Mouse (Mus musculus) ES-E14 (cell line): ENCODE data around the gene Hectd2. TPM values are rescaled to one million over a fixed set of nuclear protein-coding genes. Genes with fewer than 3 reads are reported as not detected.

Source experiments
- DNase-seq: peaks from one replicate; pipeline ENCODE4 v3.0.0-alpha.2; 2013; ENCODE audit warnings: low read depth, low spot score
- H3K27ac ChIP-seq: 2 replicates; pipeline ENCODE4 v1.5.1; 2012; ENCODE audit warnings: low read depth, mild to moderate bottlenecking, low read length, moderate library complexity, mixed read lengths; ENCODE audit not compliant: poor library complexity, insufficient read depth, severe bottlenecking
- H3K36me3 ChIP-seq: 2 replicates; pipeline ENCODE4 v1.6.1; 2012; ENCODE audit warnings: mild to moderate bottlenecking, low read length, moderate library complexity, mixed read lengths; ENCODE audit not compliant: control insufficient read depth, poor library complexity, insufficient read depth, severe bottlenecking
- H3K4me1 ChIP-seq, 2 experiments: fragments of 150-350 bp in 1 of 2; sonication (generic) in 1 of 2; 2 replicates each; pipeline ENCODE4 v1.6.1; 2012; ENCODE audit warnings: low read length in 2 of 2, mild to moderate bottlenecking in 1 of 2, mixed read lengths in 1 of 2; ENCODE audit not compliant: control insufficient read depth in 2 of 2, insufficient read depth in 2 of 2, poor library complexity in 1 of 2
- H3K4me3 ChIP-seq, 2 experiments: fragments of 150-350 bp in 1 of 2; sonication (generic) in 1 of 2; 2 replicates each; pipeline ENCODE4 v1.5.1; 2012; ENCODE audit warnings: low read length in 2 of 2, low read depth in 1 of 2, mild to moderate bottlenecking in 1 of 2, mixed read lengths in 1 of 2; ENCODE audit not compliant: insufficient read depth in 1 of 2, poor library complexity in 1 of 2, severe bottlenecking in 1 of 2
- H3K9ac ChIP-seq: 2 replicates; pipeline ENCODE4 v1.6.1; 2012; ENCODE audit warnings: low read depth, mild to moderate bottlenecking, low read length, mixed read lengths; ENCODE audit not compliant: poor library complexity, insufficient read depth, severe bottlenecking
- H3K9me3 ChIP-seq: fragments of 150-350 bp; sonication (generic); 2 replicates; pipeline ENCODE4 v1.6.1; 2012; ENCODE audit warnings: low read depth, mild to moderate bottlenecking, low read length; ENCODE audit not compliant: control insufficient read depth, insufficient read depth
- CHD2 ChIP-seq: IDR thresholded peaks from 2 replicates; pipeline ENCODE4 v1.6.1; 2014; ENCODE audit warnings: mild to moderate bottlenecking, low read depth, low read length, inconsistent platforms
- HCFC1 ChIP-seq: IDR thresholded peaks from 2 replicates; pipeline ENCODE4 v1.6.1; 2012; ENCODE audit warnings: low read length, inconsistent platforms, borderline replicate concordance; ENCODE audit not compliant: insufficient read depth
- MAFK ChIP-seq: IDR thresholded peaks from 2 replicates; pipeline ENCODE4 v1.6.1; 2014; ENCODE audit warnings: mild to moderate bottlenecking, low read depth, low read length, inconsistent platforms; ENCODE audit not compliant: insufficient read depth
- ZC3H11A ChIP-seq: IDR thresholded peaks from 2 replicates; pipeline ENCODE4 v1.6.1; 2012; ENCODE audit warnings: low read depth, mild to moderate bottlenecking, inconsistent platforms, low read length, borderline replicate concordance
- ZNF384 ChIP-seq: IDR thresholded peaks from 2 replicates; pipeline ENCODE4 v1.6.1; 2012; ENCODE audit warnings: low read depth, low read length, inconsistent platforms
- in situ Hi-C, 2 experiments: fragments of 600-800 bp; cut with MboI; formaldehyde crosslinking; loops; one replicate each; pipeline ENCODE4 v1.15.1; 2025; ENCODE audit warnings: low sequenced_read_pairs in 2 of 2, inconsistent platforms in 1 of 2; ENCODE audit not compliant: unreplicated experiment in 2 of 2
- total RNA-seq: library from RNA; depleted of rRNA; stranded (reverse); fragments of 300-350 nt; gene quantifications from 2 replicates; pipeline ENCODE4 v1.2.3, GENCODE M21; 2012; rRNA removed

Hectd2 gene
- total RNA-seq = 1.8 and 2.3 TPM in 2 replicates

- Histone ChIP-seq H3K9me3 (no peaks in the 10 kb centered on the region), H3K4me3 (peak within 1 kb of the TSS; percentile 78 to 89), H3K27ac (no peak within 1 kb of the TSS), H3K36me3 (no peaks in the 10 kb centered on the region), H3K4me1 (no peaks in the 10 kb centered on the region), H3K9ac (peak within 1 kb of the TSS; percentile 82)
- in situ Hi-C loops = no loop called here
- TF ChIP-seq CHD2 (peak; percentile 24; the same call in 1 of the 2 replicates), ZC3H11A (no peak)
- DNase-seq = peak; percentile 31
These were observed at the start of gene Hectd2 for GRCm38 (mm10) chr19:36554046-36554784. Gene Hectd2 (plus strand): TSS chr19:36554639.

GRCm38 (mm10) chr19:36504716-36505115 lies 49.7 kb upstream of the Hectd2 start:
- Histone ChIP-seq H3K4me3 (no peak overlapping the region), H3K27ac (no peak overlapping the region), H3K9ac (no peak overlapping the region), H3K4me1 (no peaks in the 10 kb centered on the region), H3K9me3 (no peaks in the 10 kb centered on the region), H3K36me3 (no peaks in the 10 kb centered on the region)
- no peak for DNase-seq
- in situ Hi-C loops = no loop called here
- no peak for TF ChIP-seq ZC3H11A
- TF ChIP-seq CHD2 = no peak
- no peak for TF ChIP-seq MAFK
- TF ChIP-seq HCFC1 = no peak
- TF ChIP-seq ZNF384 = no peak

- H3K36me3 ChIP-seq = no peaks in the 10 kb centered on the region
- no peak overlapping the region for H3K9ac ChIP-seq
- H3K9me3 ChIP-seq = no peaks in the 10 kb centered on the region
- DNase-seq = no peak
- H3K4me1 ChIP-seq = no peaks in the 10 kb centered on the region
- no peak overlapping the region for H3K27ac ChIP-seq
- in situ Hi-C loops = no loop called here
- no peak overlapping the region for H3K4me3 ChIP-seq
- no peak for TF ChIP-seq ZNF384
These were observed 43.1 kb upstream of the Hectd2 start for GRCm38 (mm10) chr19:36511305-36511704.

- H3K9ac ChIP-seq = no peak overlapping the region
- no peak for DNase-seq
- no peaks in the 10 kb centered on the region for H3K36me3 ChIP-seq
- H3K9me3 ChIP-seq = no peaks in the 10 kb centered on the region
- no peaks in the 10 kb centered on the region for H3K4me1 ChIP-seq
- H3K4me3 ChIP-seq = no peak overlapping the region
- no peak overlapping the region for H3K27ac ChIP-seq
- in situ Hi-C loops = no loop called here
- TF ChIP-seq HCFC1 (no peak), ZNF384 (no peak), CHD2 (no peak), ZC3H11A (no peak), MAFK (no peak)
These were observed 36.0 kb upstream of the Hectd2 start for GRCm38 (mm10) chr19:36518461-36518860.

- DNase-seq = no peak
- TF ChIP-seq CHD2 (no peak), ZNF384 (no peak), ZC3H11A (no peak)
- Histone ChIP-seq H3K4me1 (no peaks in the 10 kb centered on the region), H3K36me3 (no peaks in the 10 kb centered on the region), H3K9ac (no peak overlapping the region), H3K9me3 (no peaks in the 10 kb centered on the region), H3K4me3 (no peak overlapping the region), H3K27ac (no peak overlapping the region)
- in situ Hi-C loops = no loop called here
These were observed 32.9 kb upstream of the Hectd2 start for GRCm38 (mm10) chr19:36521568-36521967.
